In the genomic region with DNA sequence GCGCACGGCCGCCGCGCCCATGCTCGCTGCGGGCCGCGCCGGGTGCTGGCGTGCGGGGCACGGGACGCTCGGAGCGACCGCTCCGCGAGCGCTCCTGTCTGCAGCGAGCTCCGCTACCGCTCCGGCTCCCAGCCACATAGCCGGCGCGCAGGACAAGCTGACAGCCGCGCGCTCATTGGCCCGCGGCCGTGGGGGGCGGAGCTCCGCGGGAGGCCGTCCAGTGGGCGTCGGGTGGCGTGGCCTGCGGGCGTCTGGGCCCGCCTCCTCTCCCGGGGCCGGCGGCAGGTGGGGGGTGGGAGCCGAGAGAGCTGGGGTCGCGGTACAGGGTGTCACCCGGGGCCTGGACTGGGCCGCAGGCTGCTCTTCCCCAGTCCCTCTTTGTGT, we compare ENCODE assay signal across 8 mouse cellular contexts. TPM values are rescaled to one million over a fixed set of nuclear protein-coding genes. Genes with fewer than 3 reads are reported as not detected.
A peak's percentile ranks its signal among the peaks of the same experiment; 100 is the strongest.
DNase-seq lines count a peak whose midpoint lies in the region; ATAC-seq lines count a peak whose summit lies in the region.

A gene (minus strand): TSS at position 136 of the 384 bp plus-strand sequence.

- H3K9ac ChIP-seq in forebrain, embryonic 14.5 days (ENCODE audit: low read length): peak within 1 kb of the TSS; percentile 70
- peak within 1 kb of the TSS; percentile 71 for H3K9ac ChIP-seq in heart, embryonic 16.5 days (ENCODE audit: low read length)
- H3K9ac ChIP-seq in liver, embryonic 11.5 days (ENCODE audit: low read depth, low read length): peak within 1 kb of the TSS; percentile 17; the same call in 1 of the 2 replicates
- H3K9ac ChIP-seq in neural tube, embryonic 13.5 days: peak within 1 kb of the TSS; percentile 77

- peak within 1 kb of the TSS; percentile 73 for H3K4me3 ChIP-seq in megakaryocyte, embryonic 14.5 days (replicated peaks)
- peak within 1 kb of the TSS; percentile 68 for H3K4me3 ChIP-seq in forebrain, embryonic 14.5 days (ENCODE audit: low read depth, low read length)
- H3K4me3 ChIP-seq in heart, embryonic 16.5 days (ENCODE audit: low read length): peak within 1 kb of the TSS; percentile 61
- peak within 1 kb of the TSS; percentile 55 for H3K4me3 ChIP-seq in liver, embryonic 11.5 days (ENCODE audit: low read depth, low read length)
- peak within 1 kb of the TSS; percentile 63 for H3K4me3 ChIP-seq in neural tube, embryonic 13.5 days

- H3K9me3 ChIP-seq in megakaryocyte, embryonic 14.5 days: no peaks in the 10 kb centered on the region; the same call in 1 of the 2 replicates
- H3K9me3 ChIP-seq in forebrain, embryonic 14.5 days (replicated peaks; ENCODE audit: control insufficient read depth, low read length): no peaks in the 10 kb centered on the region
- H3K9me3 ChIP-seq in heart, embryonic 16.5 days (replicated peaks; ENCODE audit: control insufficient read depth, low read length): no peaks in the 10 kb centered on the region
- H3K9me3 ChIP-seq in liver, embryonic 11.5 days (ENCODE audit: control insufficient read depth, low read length): no peaks in the 10 kb centered on the region
- H3K9me3 ChIP-seq in neural tube, embryonic 13.5 days: no peaks in the 10 kb centered on the region

- ATAC-seq in megakaryocyte, adult 5-6 weeks (ENCODE audit: poor library complexity, severe bottlenecking): no peak
- peak; percentile 98 for ATAC-seq in forebrain, embryonic 14.5 days
- peak; percentile 97 for ATAC-seq in heart, embryonic 16.5 days (replicated peaks; ENCODE audit: extremely low read depth, insufficient read depth, low FRiP score)
- peak; percentile 83 for ATAC-seq in liver, embryonic 11.5 days (replicated peaks; ENCODE audit: low FRiP score)
- peak; percentile 93 for ATAC-seq in neural tube, embryonic 13.5 days (ENCODE audit: low read depth)

- H3K4me2 ChIP-seq in forebrain, embryonic 14.5 days (ENCODE audit: low read length): peak within 1 kb of the TSS; percentile 80
- H3K4me2 ChIP-seq in heart, embryonic 16.5 days (ENCODE audit: low read depth, low read length): peak within 1 kb of the TSS; percentile 89
- peak within 1 kb of the TSS; percentile 86 for H3K4me2 ChIP-seq in liver, embryonic 11.5 days
- H3K4me2 ChIP-seq in neural tube, embryonic 13.5 days: peak within 1 kb of the TSS; percentile 81

- H3K4me1 ChIP-seq in megakaryocyte, embryonic 14.5 days: peaks cover 13% of the 10 kb centered on the region
- H3K4me1 ChIP-seq in forebrain, embryonic 14.5 days (ENCODE audit: control insufficient read depth, insufficient read depth, low read length): peaks cover 8% of the 10 kb centered on the region
- peaks cover 10% of the 10 kb centered on the region for H3K4me1 ChIP-seq in heart, embryonic 16.5 days (ENCODE audit: control insufficient read depth, insufficient read depth, low read length)
- H3K4me1 ChIP-seq in liver, embryonic 11.5 days (replicated peaks; ENCODE audit: control insufficient read depth, insufficient read depth, low read length): peaks cover 5% of the 10 kb centered on the region
- peaks cover 31% of the 10 kb centered on the region for H3K4me1 ChIP-seq in neural tube, embryonic 13.5 days (replicated peaks)

- peaks cover 78% of the 10 kb centered on the region for H3K27me3 ChIP-seq in megakaryocyte, embryonic 14.5 days (replicated peaks)
- peaks cover 20% of the 10 kb centered on the region; the same call in 1 of the 2 replicates for H3K27me3 ChIP-seq in forebrain, embryonic 14.5 days (replicated peaks; ENCODE audit: control insufficient read depth, insufficient read depth, low read length)
- H3K27me3 ChIP-seq in heart, embryonic 16.5 days (ENCODE audit: control insufficient read depth, insufficient read depth, low read length): peaks cover 57% of the 10 kb centered on the region
- peaks cover 56% of the 10 kb centered on the region for H3K27me3 ChIP-seq in liver, embryonic 11.5 days (replicated peaks; ENCODE audit: control insufficient read depth, insufficient read depth, low read length)
- peaks cover 37% of the 10 kb centered on the region; the same call in 1 of the 2 replicates for H3K27me3 ChIP-seq in neural tube, embryonic 13.5 days

- no peaks in the 10 kb centered on the region for H3K36me3 ChIP-seq in megakaryocyte, embryonic 14.5 days (replicated peaks; ENCODE audit: low read length)
- H3K36me3 ChIP-seq in forebrain, embryonic 14.5 days (ENCODE audit: control insufficient read depth, insufficient read depth, low read length): peaks cover 5% of the 10 kb centered on the region; the same call in 1 of the 2 replicates
- no peaks in the 10 kb centered on the region for H3K36me3 ChIP-seq in heart, embryonic 16.5 days (ENCODE audit: control insufficient read depth, insufficient read depth)
- no peaks in the 10 kb centered on the region for H3K36me3 ChIP-seq in liver, embryonic 11.5 days (ENCODE audit: control insufficient read depth, insufficient read depth, low read length)
- peaks cover 8% of the 10 kb centered on the region; the same call in 1 of the 2 replicates for H3K36me3 ChIP-seq in neural tube, embryonic 13.5 days

- under 1% methylated on average over 35 of the region's 51 CpGs for WGBS in forebrain, embryonic 14.5 days
- WGBS in heart, embryonic 16.5 days: 0% methylated on average over 51 of the region's 51 CpGs
- 2% methylated on average over 27 of the region's 51 CpGs for WGBS in liver, embryonic 11.5 days
- under 1% methylated on average over 50 of the region's 51 CpGs for WGBS in neural tube, embryonic 13.5 days

- peak within 1 kb of the TSS; percentile 48; the same call in 1 of the 2 replicates for H3K27ac ChIP-seq in forebrain, embryonic 14.5 days (ENCODE audit: low read depth, low read length)
- H3K27ac ChIP-seq in heart, embryonic 16.5 days (ENCODE audit: low read length): no peak within 1 kb of the TSS
- H3K27ac ChIP-seq in liver, embryonic 11.5 days (ENCODE audit: low read depth, low read length): no peak within 1 kb of the TSS
- H3K27ac ChIP-seq in neural tube, embryonic 13.5 days (replicated peaks): peak within 1 kb of the TSS; percentile 70

- peak; percentile 96 for DNase-seq in forebrain, embryonic 14.5 days (ENCODE audit: low spot score)
- peak; percentile 85 to 93 for DNase-seq in kidney, postnatal 25 days
- peak; percentile 74 for DNase-seq in liver, embryonic 11.5 days (ENCODE audit: low spot score)
- DNase-seq in thymus, adult 18-20 months: peak; percentile 35 to 39

RNA-seq across cellular contexts. Expression of the gene that starts here (rescaled TPM):
- polyA plus RNA-seq in megakaryocyte, embryonic 14.5 days (2012; ENCODE audit: insufficient read depth, low replicate concordance): not detected in 2 replicates
- total RNA-seq in megakaryocyte, adult 5-6 weeks (2015): not detected in 2 replicates
- total RNA-seq in megakaryocyte, adult 5-6 weeks (2017): not detected in 2 replicates
- 8.2 and 13.6 TPM in 2 replicates for polyA plus RNA-seq in forebrain, embryonic 14.5 days (2014; fragmentation: Nextera tagmentation; extraction: Ambion mirVana)
- polyA plus RNA-seq in heart, embryonic 16.5 days (2015; fragmentation: Nextera tagmentation; extraction: Ambion mirVana): 4.0 and 5.6 TPM in 2 replicates
- 2.5 and 4.0 TPM in 2 replicates for polyA plus RNA-seq in liver, embryonic 11.5 days (2014; fragmentation: Nextera tagmentation; extraction: Ambion mirVana)
- 18.1 and 19.2 TPM in 2 replicates for polyA plus RNA-seq in neural tube, embryonic 13.5 days (2015; fragmentation: Nextera tagmentation; extraction: Ambion mirVana)

Comparison
In these comparisons a context has a peak if more than half of its experiments do, and no peak if none do; other contexts are left out.
1. DNase-seq: peak in every context shown above with its lines; median percentile 96 in forebrain, embryonic 14.5 days; 89 in kidney, postnatal 25 days; 74 in liver, embryonic 11.5 days; 37 in thymus, adult 18-20 months.
2. H3K27ac ChIP-seq: peak in forebrain, embryonic 14.5 days (single experiment) and neural tube, embryonic 13.5 days (single experiment); none in heart, embryonic 16.5 days (single experiment) and liver, embryonic 11.5 days (single experiment).
3. H3K9ac ChIP-seq: peak in every context shown above with its lines; median percentile 77 in neural tube, embryonic 13.5 days; 71 in heart, embryonic 16.5 days; 70 in forebrain, embryonic 14.5 days; 17 in liver, embryonic 11.5 days.
4. Peak in every context shown above with its lines, with median percentiles within 50 percentile points of each other: H3K4me3 ChIP-seq and H3K4me2 ChIP-seq.